Mouse (Mus musculus): ENCODE data around the gene Nfatc3.

GRCm38 (mm10) chr8:106059613-106060371 lies 1.2 kb downstream of the Nfatc3 start:
- peak; percentile 32; the same call in 1 of the 2 replicates for TF ChIP-seq CHD2 (IDR thresholded peaks at IDR 0.05; ENCODE audit: low read length)
- TF ChIP-seq CTCF (conservative IDR thresholded peaks at IDR 0.05 in 1 of 2, IDR thresholded peaks at IDR 0.05 in 1 of 2; ENCODE audit: low read depth in 2 of 2, low read length in 2 of 2): no peak
- TF ChIP-seq GABPA (IDR thresholded peaks at IDR 0.05; ENCODE audit: insufficient replicate concordance, low read depth, low read length): no peak
- TF ChIP-seq POLR2A (IDR thresholded peaks at IDR 0.05; ENCODE audit: low read depth, low read length): no peak
- TF ChIP-seq EP300 (IDR thresholded peaks at IDR 0.05; ENCODE audit: low read length): no peak
- peak; percentile 44; the same call in 1 of the 2 replicates for TF ChIP-seq SIN3A (IDR thresholded peaks at IDR 0.05; ENCODE audit: low read length)
- TF ChIP-seq E2F4 (IDR thresholded peaks at IDR 0.05; ENCODE audit: insufficient replicate concordance, low read depth, low read length): no peak
